Mouse (Mus musculus) CD4-positive, CD25-positive, alpha-beta regulatory T cell, adult 4 months (primary cell): ENCODE results near the gene Drd1. TPM values are rescaled to one million over a fixed set of nuclear protein-coding genes. Genes with fewer than 3 reads are reported as not detected.

Source experiments
- ATAC-seq: one replicate; pipeline ENCODE4 v1.8.0; 2017
- polyA plus RNA-seq, 2 experiments: library from polyadenylated mRNA; unstranded; fragments of 100-300 nt; shearing (Covaris generic); gene quantifications; one replicate each; pipeline ENCODE4 v1.2.1; 2017

Drd1 gene
- not detected for polyA plus RNA-seq

DNA sequence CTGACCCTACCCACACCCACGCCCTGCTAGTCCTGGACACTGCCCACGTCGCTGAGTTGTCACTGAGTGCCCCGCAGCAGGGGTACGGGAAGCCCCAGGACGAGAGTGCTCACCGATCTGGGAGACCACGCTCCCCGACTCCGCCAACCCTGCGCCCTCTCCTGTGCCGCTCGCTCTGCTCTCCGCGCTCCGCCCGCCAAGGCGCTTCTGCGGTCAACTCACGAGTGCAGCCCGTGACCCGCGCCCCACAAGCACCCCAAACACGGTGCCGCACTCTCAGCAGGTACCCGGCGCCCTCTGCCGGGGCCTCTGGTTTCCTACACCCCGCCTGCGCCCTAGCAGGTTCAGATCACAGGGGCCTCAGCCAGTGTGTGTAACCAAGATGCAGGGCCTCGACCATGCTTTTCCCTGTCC, at the start of gene Drd1:
Gene Drd1 (minus strand): TSS at position 258 of the 414 bp plus-strand sequence.
- peak; percentile 34 for ATAC-seq

DNA sequence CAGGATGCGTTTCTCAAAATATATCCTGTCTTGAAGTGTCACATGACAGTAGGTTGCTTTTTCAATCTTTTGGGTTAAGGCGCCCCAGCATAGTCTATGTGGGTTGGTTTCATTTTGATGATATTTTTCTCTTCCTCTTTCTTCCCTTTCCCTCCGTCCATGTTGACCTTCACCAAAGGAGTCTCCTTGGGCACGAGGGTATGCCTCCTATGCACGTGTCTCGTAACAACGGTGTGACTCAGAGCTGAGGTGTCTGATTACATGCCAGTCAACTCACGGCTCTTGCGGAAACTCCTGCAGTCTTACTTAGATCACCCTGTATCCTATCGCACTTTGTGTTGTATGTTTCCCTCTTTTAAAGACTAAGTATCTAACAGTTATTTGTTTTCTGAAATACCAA, 48.4 kb upstream of the Drd1 start:
- ATAC-seq = no peak

DNA sequence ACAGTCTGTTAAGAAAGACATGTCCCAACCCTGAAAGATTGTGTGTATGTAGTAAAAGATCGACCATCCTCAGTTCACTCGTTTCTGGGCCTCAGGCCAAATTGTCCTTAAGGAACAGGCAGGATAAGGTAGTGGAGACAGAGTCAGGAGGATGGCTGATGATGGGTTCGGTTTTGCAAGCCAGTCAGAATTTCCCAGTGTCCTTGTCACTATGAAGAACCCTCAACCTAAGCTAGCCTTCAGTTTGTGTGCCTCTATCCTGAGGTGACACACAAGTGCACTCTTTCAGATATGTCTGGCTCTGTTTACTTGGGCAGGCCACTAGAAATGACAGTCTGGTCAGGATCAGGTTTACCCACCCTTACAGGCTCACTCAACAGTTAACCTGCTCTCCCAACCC, 47.8 kb upstream of the Drd1 start:
- no peak for ATAC-seq

DNA sequence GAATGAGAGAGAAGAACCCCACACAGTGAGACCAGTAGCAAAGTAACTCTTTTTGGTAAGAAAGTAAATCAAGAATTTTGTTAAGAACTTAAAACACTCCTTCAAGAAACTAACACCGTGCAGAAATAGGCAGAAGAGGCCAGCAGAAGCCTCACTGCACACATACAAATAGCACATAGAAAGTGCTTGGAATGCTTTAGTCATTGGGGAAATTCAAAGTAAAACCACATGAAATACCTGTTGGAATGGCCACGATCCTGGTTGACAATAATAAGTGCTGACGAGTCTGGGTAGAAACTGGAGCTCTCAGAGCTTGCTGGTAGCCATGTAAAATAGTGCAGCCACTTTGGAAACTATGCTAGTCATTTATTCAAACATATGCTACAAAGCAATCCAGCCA, 46.6 kb upstream of the Drd1 start:
- ATAC-seq = no peak

DNA sequence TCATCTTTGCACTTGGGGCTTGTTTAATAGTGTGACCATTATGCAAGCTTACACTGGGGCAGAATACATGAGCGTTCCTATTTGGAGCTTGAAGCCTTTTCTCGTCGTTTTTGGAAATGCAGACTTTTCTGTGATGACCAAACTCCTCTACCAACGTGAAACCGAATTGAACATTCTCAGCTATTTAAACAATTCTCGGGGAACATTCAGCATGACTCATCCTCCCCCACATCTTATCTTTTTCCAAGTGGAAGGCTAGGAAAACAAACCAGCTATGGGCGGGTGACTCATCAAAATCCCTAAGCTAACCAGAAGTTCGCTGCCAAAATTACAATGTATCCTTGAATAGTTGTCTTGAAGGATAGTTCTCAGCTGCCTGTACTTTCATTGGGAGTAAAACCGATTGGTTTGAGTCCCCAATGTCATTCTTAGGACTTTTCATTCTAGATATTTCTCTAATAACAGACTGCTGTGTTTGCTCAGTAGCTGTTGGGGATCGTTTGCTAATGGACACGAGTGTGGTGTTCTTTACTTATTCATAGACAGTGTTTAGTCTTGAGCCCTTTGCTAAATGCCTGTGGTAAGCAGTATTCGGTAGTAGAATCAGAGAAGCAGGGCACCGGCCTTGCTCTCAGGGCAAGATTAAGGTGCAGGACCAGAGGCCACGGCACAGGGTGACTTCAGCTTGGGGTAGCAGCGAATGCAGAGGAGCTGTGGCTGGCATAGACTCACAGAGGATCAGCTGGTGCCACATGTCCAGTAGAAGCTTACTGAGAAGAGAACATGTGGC, 45.7 kb upstream of the Drd1 start:
- ATAC-seq = no peak

DNA sequence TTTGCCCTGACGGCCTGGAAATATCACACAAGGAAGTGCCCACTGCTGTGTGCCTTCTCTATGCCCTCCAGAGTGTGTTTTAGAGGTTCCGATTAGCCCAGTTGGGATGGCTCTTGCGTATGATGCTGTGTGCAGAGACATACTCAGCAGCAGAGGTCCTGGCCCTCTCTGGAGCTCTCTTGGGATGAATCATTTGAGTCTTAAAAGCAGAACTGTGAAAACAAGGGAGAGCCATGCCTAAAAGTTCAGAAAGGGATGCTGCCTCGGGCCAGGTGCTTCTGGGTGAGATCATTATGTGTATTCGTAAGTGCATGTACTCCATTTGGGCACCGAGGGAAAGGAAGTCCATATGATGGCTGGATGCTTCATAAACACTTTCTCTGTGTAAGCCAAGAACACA, 42.3 kb upstream of the Drd1 start:
- ATAC-seq = no peak

DNA sequence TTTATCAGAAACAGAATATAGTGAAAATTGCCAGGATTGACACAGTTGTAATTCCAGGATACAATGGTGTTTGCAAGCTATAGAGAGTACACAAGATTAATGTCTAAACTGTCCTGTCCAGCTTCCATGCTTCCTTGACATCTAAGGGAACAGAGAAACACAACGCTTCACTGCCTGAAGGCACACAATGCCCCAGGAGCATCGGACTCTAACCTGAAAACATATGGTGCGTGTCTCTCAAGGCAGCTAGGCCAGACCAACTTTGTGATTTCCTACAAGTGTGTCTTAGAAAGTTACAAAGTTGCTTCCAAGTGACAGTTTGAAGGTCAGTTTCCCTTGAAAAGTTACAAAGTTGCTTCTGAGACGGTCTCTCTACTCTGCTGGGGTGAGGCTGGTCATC, 41.7 kb upstream of the Drd1 start:
- ATAC-seq = no peak

DNA sequence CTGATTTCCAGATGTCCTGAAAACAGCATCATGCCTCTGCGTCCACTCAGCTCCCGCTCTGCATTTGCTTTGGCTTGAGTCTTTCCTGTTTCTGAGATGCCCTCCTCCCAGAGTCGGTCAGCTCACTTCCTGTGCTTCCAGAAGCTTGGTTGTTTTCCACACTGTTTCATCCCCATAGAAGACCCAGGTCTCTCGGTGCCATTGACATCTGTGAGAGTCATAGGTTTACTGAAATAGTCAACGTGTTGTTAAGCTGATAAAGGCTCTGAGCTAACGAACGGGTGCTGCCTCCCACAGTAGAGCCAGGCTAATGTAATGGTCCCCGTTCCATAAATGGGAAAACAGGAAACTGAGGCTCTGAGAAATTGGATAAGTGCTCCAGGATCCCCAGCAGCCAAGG, 40.2 kb upstream of the Drd1 start:
- ATAC-seq = no peak

DNA sequence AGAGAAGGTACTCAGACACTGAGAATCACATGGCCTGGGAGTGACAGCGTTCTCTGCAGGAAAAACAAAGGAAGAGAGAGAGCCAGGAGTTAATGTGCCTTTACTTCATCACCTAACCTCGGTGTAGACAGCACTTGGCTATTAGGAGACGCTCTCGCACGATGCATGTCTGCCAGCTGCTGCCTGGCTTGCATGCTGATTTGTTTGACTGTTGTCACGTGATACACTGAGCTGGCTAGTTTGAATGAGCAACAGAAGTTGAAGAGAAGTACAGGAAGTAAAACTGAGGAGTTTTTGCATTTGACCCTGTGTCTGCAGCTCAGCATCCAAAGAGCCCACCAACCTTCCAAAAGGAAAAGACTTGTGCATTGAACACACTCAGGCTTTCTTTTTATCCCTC, 39.5 kb upstream of the Drd1 start:
- no peak for ATAC-seq

DNA sequence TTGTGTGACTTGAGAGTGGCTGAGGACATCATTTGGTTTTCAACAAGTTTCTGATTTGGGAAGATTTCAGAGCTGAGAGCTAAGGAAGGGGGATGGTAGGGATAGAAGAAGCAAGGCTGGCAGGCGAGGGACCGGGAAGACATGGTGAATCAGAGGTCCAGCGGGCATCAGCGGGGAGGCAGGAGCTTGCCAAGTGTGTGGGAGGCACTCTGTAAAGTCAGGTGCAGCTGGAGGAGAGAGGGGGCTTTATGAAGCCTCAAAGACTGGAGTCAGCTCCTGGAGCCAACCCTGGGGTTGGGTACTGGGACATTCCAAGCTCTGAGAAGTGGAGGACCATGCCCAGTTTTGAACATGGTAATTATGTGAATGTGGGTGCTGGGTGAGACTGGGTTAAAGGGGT, 38.8 kb upstream of the Drd1 start:
- ATAC-seq = no peak

DNA sequence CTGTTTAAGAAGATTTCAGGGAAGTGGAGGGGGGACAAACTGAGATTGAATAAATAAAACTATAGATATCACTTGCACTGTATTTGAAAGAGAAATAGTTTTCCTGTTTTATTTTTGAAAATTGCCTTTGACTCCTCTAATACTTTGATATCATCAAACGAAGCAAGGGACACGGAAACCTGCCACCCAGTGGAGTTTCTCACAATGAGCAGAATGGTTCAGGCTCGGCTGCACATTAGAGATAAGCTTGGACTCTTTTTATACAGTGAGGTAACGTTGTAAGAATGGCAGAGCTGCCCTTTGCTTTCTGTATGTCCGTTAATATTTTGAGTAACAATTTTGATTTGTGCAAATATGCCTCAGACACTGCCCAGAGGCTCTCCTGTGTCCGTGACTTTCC, 36.2 kb upstream of the Drd1 start:
- ATAC-seq = no peak

DNA sequence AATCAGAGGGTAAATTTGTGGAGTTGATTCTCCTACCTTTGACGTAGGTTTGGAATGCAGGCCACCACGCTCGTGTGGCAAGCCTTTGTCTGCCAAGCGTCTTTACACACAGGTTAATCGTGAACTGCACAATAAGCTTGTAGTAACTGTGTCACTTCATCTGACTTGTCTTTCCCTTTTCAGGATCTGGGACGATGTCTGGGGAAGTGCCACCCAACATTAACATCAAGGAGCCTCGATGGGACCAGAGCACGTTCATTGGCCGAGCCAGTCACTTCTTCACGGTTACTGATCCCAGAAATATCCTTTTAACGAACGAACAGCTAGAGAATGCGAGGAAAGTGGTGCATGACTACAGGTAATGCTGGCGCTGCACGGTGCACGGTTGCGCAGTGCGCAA, 29.8 kb upstream of the Drd1 start:
- no peak for ATAC-seq

DNA sequence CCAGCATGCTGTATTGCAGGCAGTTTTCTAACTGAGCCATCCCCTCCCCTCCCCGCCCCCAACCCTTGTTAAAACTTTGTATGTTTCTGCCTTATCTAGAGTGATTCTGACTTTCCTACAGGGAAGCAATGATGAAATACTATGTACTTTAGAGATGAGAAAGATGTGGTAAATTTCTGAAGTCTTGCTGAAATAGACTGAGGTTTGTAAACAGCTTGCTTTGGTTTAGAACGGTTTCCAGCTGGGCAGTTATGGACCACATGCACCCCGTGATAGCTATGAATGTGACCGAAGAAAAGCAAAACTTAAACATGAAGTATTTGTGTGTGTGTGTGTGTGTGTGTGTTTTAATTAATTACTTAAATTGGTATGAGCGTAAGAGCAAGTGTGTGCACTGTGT, 29.3 kb upstream of the Drd1 start:
- ATAC-seq = no peak

DNA sequence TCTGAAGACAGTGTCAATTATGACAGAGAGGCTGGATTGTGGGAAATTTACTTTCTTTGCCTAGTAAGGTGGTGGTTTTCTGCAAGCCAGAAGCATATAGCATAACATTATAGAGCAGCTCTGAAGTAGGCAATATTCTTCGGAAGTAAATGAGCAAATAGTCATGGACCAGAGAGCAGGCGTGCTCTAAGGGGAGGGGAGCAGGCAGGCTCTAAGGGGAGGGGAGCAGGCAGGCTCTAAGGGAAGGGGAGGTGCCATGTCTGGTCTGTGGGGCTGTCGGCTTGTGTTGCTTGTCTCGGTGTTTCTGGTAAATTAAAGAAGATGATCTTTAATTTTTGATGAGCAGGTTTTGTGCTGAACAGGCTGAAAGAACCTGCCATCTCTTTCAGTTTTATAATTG, 28.7 kb upstream of the Drd1 start:
- no peak for ATAC-seq

DNA sequence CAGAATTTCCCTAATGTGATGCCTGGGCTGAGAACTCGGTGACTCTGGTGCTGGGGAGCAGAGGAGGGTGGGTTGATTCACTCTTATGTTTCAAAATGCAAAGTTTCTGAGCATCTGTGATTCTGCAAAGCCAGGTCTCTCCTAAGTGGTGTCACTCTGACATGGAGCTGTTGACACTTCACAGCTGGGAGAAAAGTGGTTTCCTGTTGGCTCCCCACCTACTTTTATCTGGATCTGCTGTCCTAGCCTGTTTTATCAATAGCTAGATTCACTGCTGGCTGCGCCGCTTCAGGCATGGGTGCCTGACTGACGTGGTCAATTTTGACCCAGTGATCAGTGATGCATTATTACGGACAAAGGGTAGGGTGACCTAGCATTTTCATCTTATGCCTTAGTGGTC, 27.4 kb upstream of the Drd1 start:
- no peak for ATAC-seq

DNA sequence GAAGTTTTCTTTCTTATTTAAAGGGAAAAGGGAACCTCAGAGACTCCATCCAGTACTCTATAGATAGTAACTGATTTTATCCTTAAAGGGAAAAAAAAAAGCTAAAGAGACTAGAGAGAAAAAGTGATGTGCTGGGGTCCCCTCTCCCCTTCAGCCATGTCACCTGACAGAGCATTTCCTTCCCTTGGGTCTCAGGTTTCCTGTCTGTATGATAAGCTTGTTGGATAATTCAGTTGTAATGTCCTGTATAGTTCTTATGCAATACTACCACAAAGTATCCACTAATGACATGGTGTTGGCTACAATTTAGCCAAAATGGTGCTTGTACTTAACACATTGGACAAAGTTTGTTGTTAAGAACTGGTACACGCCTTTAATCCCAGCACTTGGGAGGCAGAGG, 25.3 kb upstream of the Drd1 start:
- ATAC-seq = no peak

DNA sequence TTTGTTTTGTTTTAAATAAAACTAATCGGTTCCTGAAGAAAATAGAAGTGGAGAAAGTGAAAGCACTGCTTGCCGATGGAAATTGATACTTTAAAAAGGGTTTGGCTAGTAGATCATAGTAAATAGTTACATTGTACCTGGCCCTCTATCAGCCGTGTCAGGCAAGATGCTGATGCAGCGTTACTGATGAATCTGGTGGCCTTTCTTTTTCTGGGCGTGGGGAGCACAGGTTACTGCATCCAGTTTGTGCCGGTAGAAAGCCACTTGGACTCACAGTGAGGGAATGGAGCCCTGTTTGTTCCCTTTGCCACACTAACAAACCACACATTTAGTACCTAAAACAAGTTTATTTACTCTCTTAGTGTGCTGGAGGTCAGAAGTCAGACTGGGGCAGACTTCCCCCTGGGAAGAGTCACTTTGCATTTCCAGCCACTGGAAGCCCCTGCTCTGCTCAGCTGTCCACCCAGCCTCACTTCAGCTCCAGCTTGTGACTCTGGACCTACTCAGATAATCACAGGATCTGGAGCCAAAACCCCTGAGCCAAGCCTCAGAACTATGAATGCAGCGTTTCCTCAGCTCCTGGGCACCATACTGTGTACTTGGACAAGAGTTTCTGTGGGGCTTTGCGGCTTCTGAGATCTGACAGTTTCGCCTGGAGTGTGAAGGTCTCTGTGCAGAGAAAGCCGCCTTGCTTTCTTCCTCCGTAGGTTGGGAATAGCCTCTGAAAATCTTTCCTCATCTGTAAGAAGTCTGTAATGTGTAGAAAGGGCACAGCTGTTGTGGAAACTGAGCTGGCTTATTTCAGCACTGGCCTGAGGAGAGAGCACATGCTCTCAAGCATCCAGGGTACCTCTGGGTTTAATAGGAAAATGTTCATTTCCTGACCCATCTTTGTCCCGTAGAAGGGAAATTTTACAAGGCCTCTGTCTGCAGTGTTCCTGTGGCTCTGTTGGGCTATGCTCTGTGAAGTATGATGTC, 24.6 kb upstream of the Drd1 start:
- ATAC-seq = no peak

DNA sequence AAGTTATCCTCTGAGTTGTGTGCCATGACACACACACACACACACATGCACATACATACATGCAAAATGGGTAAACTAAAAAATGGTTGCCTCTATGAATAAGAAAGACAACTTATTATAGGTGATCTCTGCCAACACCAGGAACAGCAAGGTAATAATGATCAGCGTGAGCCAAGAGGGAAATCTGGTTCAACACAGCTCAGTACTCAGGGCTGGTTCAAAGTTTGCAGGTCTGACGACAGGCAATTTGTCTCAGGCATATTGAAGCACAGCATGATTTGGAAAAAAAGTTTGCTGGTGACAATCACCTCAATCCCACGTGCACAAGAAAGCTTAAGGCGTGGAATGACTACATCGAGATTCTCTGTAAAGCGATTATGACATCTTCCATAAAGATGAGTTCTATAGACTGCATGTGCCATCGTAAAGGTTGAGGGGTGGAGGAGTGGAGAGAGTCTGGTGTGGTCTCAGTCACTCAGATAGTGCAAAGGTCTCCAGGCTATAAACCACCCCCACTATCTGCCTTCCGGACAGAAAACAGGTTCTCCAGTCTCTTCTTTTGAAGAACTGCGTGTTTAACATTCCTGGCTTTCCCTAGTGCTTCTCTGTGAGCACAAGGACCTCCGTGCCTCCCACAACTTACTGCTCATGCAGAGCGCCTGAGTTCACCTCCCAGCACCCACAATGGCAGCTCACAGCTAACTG, 22.1 kb upstream of the Drd1 start:
- ATAC-seq = no peak

DNA sequence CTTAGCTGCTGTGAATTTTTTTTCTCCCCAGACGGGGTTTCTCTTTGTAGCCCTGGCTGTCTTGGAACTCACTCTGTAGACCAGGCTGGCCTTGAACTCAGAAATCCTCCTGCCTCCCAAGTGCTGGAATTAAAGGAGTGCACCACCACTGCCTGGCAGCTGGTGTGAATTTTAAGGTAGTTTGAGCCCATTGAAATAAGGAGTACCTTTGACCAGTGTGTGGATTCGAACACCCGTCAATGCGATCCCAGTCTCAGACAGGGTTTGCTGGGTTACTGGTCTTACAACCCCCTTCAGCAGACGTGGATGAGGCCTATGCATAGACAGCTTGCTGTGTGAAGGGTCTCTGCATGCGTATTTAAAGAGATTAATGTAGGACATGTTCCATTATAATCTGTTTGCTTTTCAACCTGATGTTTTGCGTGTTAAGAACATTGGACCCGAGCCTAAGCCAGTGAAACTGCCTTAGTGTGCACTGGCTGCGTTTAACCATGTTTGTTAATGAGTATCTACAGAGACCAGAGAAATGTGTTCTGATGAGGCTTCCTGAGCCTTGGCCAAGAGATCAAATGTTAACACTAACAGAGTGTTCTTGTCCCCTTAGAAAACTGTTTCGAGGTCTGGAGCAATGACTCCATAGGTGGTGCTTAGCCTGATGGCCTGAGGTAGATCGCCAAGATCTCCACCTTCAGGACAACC, 21.4 kb upstream of the Drd1 start:
- ATAC-seq = no peak

DNA sequence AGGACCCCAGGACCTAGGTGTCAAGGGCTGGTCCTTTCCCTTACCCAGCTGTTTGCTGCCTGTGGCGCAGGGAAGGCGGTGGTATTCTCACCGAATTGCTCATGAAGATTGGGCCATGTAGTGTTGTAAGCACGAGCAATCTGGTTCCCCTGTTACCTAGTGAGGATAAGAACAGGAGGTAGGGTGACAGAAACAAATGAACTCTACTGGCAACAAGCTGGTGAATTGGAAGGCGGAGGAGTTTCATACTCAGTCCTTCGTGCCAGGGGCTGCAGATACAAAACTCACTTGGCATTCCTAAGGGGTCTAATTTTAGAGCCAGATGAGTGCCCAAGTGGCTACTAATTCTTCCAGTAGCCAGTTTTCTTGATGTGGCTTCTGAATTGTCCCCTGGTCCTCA, 20.5 kb upstream of the Drd1 start:
- no peak for ATAC-seq

DNA sequence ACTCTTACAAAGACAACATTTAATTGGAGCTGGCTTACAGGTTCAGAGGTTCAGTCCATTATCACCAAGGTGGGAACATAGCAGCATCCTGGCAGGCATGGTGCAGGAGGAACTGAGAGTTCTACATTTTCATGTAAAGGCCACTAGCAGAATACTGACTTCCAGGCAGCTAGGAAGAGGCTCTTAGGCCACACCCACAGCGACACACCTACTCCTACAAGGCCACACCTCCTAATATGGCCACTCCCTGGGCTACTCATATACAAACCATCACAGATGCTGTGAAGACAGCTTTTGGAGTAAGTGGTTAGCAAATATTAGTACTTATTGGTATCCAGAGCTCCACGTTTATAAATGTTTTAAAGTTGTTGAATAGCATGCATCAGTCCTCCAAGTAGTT, 19.9 kb upstream of the Drd1 start:
- ATAC-seq = no peak

DNA sequence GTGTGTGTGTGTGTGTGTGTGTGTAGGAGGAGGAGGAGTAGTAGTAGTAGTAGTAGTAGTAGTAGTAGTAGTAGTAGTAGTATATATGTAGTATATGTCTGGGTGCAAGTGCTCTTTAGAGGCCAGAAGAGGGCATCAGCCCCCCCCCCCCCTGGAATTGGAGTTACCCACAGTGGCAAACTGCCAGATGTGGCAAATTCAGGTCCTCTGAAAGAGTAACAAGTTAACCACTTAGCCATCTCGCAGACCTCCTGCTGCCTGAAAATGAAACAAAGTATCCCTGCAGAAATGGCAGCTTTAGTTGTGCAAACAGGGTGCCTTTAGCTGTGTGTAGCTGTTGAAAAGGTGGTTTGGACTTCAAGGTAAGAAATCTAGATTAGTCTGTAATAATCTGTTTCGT, 18.0 kb upstream of the Drd1 start:
- ATAC-seq = no peak

DNA sequence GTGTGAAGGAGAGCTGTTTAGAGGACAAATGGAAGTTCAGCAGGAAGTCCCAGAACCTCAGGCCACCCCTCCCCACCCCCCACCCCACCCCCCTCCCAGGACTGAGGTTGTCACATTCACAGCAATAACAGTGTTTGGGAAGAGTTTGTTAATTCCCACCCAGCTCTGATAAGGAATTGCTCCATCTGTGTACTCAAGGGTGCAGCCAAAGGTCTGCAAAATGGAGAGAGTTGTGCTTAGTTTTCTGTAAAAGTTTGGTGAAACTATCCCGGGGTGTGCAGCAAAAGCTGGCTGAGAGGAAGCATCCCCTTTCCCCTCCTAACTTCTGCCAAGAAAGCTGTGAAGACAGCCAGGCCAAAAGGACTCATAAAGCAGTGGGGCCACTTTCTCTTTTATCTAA, 17.6 kb upstream of the Drd1 start:
- no peak for ATAC-seq
